Mouse (Mus musculus): ENCODE measurements around the gene Fdxacb1. TPM values are rescaled to one million over a fixed set of nuclear protein-coding genes. Genes with fewer than 3 reads are reported as not detected.

The Fdxacb1 gene
- polyA plus RNA-seq, 2 experiments = 7.4 to 10.6 TPM

- H3K9ac ChIP-seq (ENCODE audit: low read depth, low read length, severe bottlenecking) = no peak overlapping the region
- H3K4me2 ChIP-seq (replicated peaks; ENCODE audit: low read depth, low read length, severe bottlenecking) = no peak overlapping the region
- H3K27me3 ChIP-seq (ENCODE audit: control insufficient read depth, insufficient read depth, low read length) = no peaks in the 10 kb centered on the region
- 82% methylated on average over 8 of the region's 8 CpGs for WGBS
- H3K4me3 ChIP-seq (replicated peaks; ENCODE audit: low read length) = no peak overlapping the region
- H3K27ac ChIP-seq (replicated peaks; ENCODE audit: low read depth, low read length) = no peak overlapping the region
- ATAC-seq (ENCODE audit: low FRiP score, low read depth) = no peak
- DNase-seq (ENCODE audit: low spot score) = no peak
- TF ChIP-seq POLR2A (IDR thresholded peaks at IDR 0.05; ENCODE audit: borderline replicate concordance, extremely low read depth, insufficient read depth, insufficient read length) = no peak
- peaks cover 53% of the 10 kb centered on the region for H3K36me3 ChIP-seq (ENCODE audit: control insufficient read depth, insufficient read depth, low read length)
- H3K9me3 ChIP-seq (ENCODE audit: control insufficient read depth, low read length) = no peaks in the 10 kb centered on the region
- H3K4me1 ChIP-seq (ENCODE audit: control insufficient read depth, insufficient read depth, low read length) = no peaks in the 10 kb centered on the region
Observed at GRCm38 (mm10) chr9:50796776-50797175, 28.7 kb downstream of the Fdxacb1 start.

- DNase-seq (ENCODE audit: low spot score) (no peak), ATAC-seq (ENCODE audit: low FRiP score, low read depth) (no peak)
- H3K9me3 ChIP-seq (ENCODE audit: control insufficient read depth, low read length) = no peaks in the 10 kb centered on the region
- no peak overlapping the region for H3K4me2 ChIP-seq (replicated peaks; ENCODE audit: low read depth, low read length, severe bottlenecking)
- H3K9ac ChIP-seq (ENCODE audit: low read depth, low read length, severe bottlenecking) = no peak overlapping the region
- no peaks in the 10 kb centered on the region for H3K4me1 ChIP-seq (ENCODE audit: control insufficient read depth, insufficient read depth, low read length)
- TF ChIP-seq POLR2A (IDR thresholded peaks at IDR 0.05; ENCODE audit: borderline replicate concordance, extremely low read depth, insufficient read depth, insufficient read length) = no peak
- peaks cover 52% of the 10 kb centered on the region for H3K36me3 ChIP-seq (ENCODE audit: control insufficient read depth, insufficient read depth, low read length)
- H3K27me3 ChIP-seq (ENCODE audit: control insufficient read depth, insufficient read depth, low read length) = no peaks in the 10 kb centered on the region
- no peak overlapping the region for H3K27ac ChIP-seq (replicated peaks; ENCODE audit: low read depth, low read length)
- H3K4me3 ChIP-seq (replicated peaks; ENCODE audit: low read length) = no peak overlapping the region
- WGBS = 96% methylated on average over 7 of the region's 7 CpGs
Observed at GRCm38 (mm10) chr9:50797641-50798040, 29.6 kb downstream of the Fdxacb1 start.

GRCm38 (mm10) chr9:50798368-50798767 is 30.3 kb downstream of the Fdxacb1 start:
- H3K27me3 ChIP-seq (ENCODE audit: control insufficient read depth, insufficient read depth, low read length) = no peaks in the 10 kb centered on the region
- no peaks in the 10 kb centered on the region for H3K9me3 ChIP-seq (ENCODE audit: control insufficient read depth, low read length)
- no peak overlapping the region for H3K27ac ChIP-seq (replicated peaks; ENCODE audit: low read depth, low read length)
- ATAC-seq (ENCODE audit: low FRiP score, low read depth) = no peak
- DNase-seq (ENCODE audit: low spot score) = no peak
- WGBS = 80% methylated on average over 5 of the region's 5 CpGs
- TF ChIP-seq POLR2A (IDR thresholded peaks at IDR 0.05; ENCODE audit: borderline replicate concordance, extremely low read depth, insufficient read depth, insufficient read length) = no peak
- no peak overlapping the region for H3K4me2 ChIP-seq (replicated peaks; ENCODE audit: low read depth, low read length, severe bottlenecking)
- H3K4me3 ChIP-seq (replicated peaks; ENCODE audit: low read length) = no peak overlapping the region
- no peak overlapping the region for H3K9ac ChIP-seq (ENCODE audit: low read depth, low read length, severe bottlenecking)
- H3K36me3 ChIP-seq (ENCODE audit: control insufficient read depth, insufficient read depth, low read length) = peaks cover 56% of the 10 kb centered on the region
- H3K4me1 ChIP-seq (ENCODE audit: control insufficient read depth, insufficient read depth, low read length) = no peaks in the 10 kb centered on the region

DNA sequence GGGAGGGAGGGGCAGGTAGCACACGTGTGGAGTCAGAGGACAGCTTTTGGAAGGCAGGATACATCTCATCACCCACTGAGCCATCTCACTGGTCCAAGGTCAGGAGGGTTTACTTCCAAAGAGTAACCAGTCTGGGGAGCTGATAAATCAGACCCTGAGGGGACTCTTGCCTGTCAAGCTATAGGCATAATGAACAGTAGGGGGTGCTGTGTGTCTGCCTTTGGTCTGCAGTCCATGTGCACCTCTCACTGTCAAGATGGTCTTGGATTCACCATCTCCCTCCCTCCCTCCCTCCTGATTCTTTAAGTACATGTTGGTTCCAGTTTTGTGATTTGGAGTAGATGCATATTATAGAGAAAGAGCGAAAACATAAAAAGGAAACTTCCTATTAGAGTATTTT is 32.9 kb downstream of the Fdxacb1 start:
- no peak for TF ChIP-seq POLR2A (IDR thresholded peaks at IDR 0.05; ENCODE audit: borderline replicate concordance, extremely low read depth, insufficient read depth, insufficient read length)
- DNase-seq (ENCODE audit: low spot score) = peak; percentile 49
- no peak for ATAC-seq (ENCODE audit: low FRiP score, low read depth)

DNA sequence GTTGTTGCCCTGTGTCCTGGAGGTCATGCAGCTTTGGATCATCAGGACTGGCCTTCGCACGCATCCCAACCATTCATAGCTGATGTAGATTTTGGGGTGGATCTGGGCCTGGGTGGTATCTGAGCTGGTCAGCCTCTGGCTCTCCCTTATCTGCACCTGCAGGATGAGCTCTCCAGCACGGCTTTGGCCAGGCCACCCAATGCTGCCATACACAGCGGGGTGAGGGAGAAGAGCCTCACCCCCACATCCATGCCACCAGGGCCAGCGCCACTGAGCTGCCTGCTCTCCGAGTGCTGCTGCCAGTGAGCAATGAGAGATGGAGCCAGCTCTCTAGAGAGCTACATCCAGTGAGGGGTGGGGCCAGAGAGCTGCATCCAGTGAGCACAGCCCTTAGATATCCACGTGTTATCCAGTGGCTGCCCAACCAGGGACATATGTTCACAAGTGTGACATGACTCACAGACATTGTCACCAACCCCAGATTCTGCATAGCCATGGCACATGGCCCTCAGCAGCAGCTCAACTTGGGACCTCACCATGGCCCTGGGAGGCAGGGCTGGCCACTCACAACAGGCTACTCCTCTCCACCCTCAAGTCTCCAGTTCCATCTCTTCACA is 35.1 kb downstream of the Fdxacb1 start:
- H3K9ac ChIP-seq (ENCODE audit: low read depth, low read length, severe bottlenecking) = no peak overlapping the region
- no peak overlapping the region for H3K4me3 ChIP-seq (replicated peaks; ENCODE audit: low read length)
- H3K27me3 ChIP-seq (ENCODE audit: control insufficient read depth, insufficient read depth, low read length) = no peaks in the 10 kb centered on the region
- no peak overlapping the region for H3K4me2 ChIP-seq (replicated peaks; ENCODE audit: low read depth, low read length, severe bottlenecking)
- no peaks in the 10 kb centered on the region for H3K9me3 ChIP-seq (ENCODE audit: control insufficient read depth, low read length)
- H3K36me3 ChIP-seq (ENCODE audit: control insufficient read depth, insufficient read depth, low read length) = peaks cover 79% of the 10 kb centered on the region
- TF ChIP-seq POLR2A (IDR thresholded peaks at IDR 0.05; ENCODE audit: borderline replicate concordance, extremely low read depth, insufficient read depth, insufficient read length) = no peak
- DNase-seq (ENCODE audit: low spot score) = no peak
- ATAC-seq (ENCODE audit: low FRiP score, low read depth) = no peak
- no peaks in the 10 kb centered on the region for H3K4me1 ChIP-seq (ENCODE audit: control insufficient read depth, insufficient read depth, low read length)
- WGBS = 88% methylated on average over 7 of the region's 7 CpGs
- H3K27ac ChIP-seq (replicated peaks; ENCODE audit: low read depth, low read length) = no peak overlapping the region

More for the DNA sequence above, 32.9 kb downstream of the Fdxacb1 start:
- Histone ChIP-seq H3K9ac (ENCODE audit: low read depth, low read length, severe bottlenecking) (no peak overlapping the region), H3K27ac (replicated peaks; ENCODE audit: low read depth, low read length) (no peak overlapping the region), H3K4me3 (replicated peaks; ENCODE audit: low read length) (no peak overlapping the region), H3K9me3 (ENCODE audit: control insufficient read depth, low read length) (no peaks in the 10 kb centered on the region), H3K27me3 (ENCODE audit: control insufficient read depth, insufficient read depth, low read length) (no peaks in the 10 kb centered on the region), H3K36me3 (ENCODE audit: control insufficient read depth, insufficient read depth, low read length) (peaks cover 78% of the 10 kb centered on the region), H3K4me1 (ENCODE audit: control insufficient read depth, insufficient read depth, low read length) (no peaks in the 10 kb centered on the region), H3K4me2 (replicated peaks; ENCODE audit: low read depth, low read length, severe bottlenecking) (no peak overlapping the region)
- 63% methylated on average over 2 of the region's 2 CpGs for WGBS
